Mouse (Mus musculus) liver, embryonic 11.5 days (tissue): ENCODE measurements around the gene Cdc45. TPM values are rescaled to one million over a fixed set of nuclear protein-coding genes. Genes with fewer than 3 reads are reported as not detected.
A peak's percentile ranks its signal among the peaks of the same experiment; 100 is the strongest.

ENCODE experiments used
- ATAC-seq: fragments of 200-750 bp; cut with Nextera tagmentation; replicated peaks from 2 replicates; pipeline ENCODE4 v1.8.0; 2017; ENCODE audit warnings: moderate number of reproducible peaks, mild to moderate bottlenecking, moderate TSS enrichment, moderate library complexity; ENCODE audit not compliant: low FRiP score
- DNase-seq: peaks from one replicate; pipeline ENCODE4 v3.0.0-alpha.2; 2017; ENCODE audit warnings: low spot score
- H3K27ac ChIP-seq: fragments of 300-500 bp; sonication (generic); 2 replicates; pipeline ENCODE4 v1.5.1; 2014; ENCODE audit warnings: mild to moderate bottlenecking, low read depth, low read length, control low read depth
- H3K27me3 ChIP-seq: fragments of 300-500 bp; sonication (generic); replicated peaks from 2 replicates; pipeline ENCODE4 v1.6.1; 2014; ENCODE audit warnings: low read length, mixed read lengths; ENCODE audit not compliant: control insufficient read depth, insufficient read depth
- H3K36me3 ChIP-seq: fragments of 300-500 bp; sonication (generic); 2 replicates; pipeline ENCODE4 v1.6.1; 2014; ENCODE audit warnings: mild to moderate bottlenecking, low read length, moderate library complexity, mixed read lengths; ENCODE audit not compliant: control insufficient read depth, insufficient read depth
- H3K4me1 ChIP-seq: fragments of 300-500 bp; sonication (generic); replicated peaks from 2 replicates; pipeline ENCODE4 v1.6.1; 2014; ENCODE audit warnings: low read length, mixed read lengths; ENCODE audit not compliant: control insufficient read depth, insufficient read depth
- H3K4me2 ChIP-seq: fragments of 300-500 bp; sonication (generic); 2 replicates; pipeline ENCODE4 v1.6.1; 2014; ENCODE audit warnings: mild to moderate bottlenecking, control low read depth, moderate library complexity
- H3K4me3 ChIP-seq: fragments of 300-500 bp; sonication (generic); 2 replicates; pipeline ENCODE4 v1.5.1; 2014; ENCODE audit warnings: low read depth, low read length, control low read depth
- H3K9ac ChIP-seq: fragments of 300-500 bp; sonication (generic); 2 replicates; pipeline ENCODE4 v1.6.1; 2014; ENCODE audit warnings: low read depth, low read length, control low read depth
- H3K9me3 ChIP-seq: fragments of 300-500 bp; sonication (generic); 2 replicates; pipeline ENCODE4 v1.6.1; 2016; ENCODE audit warnings: low read length, inconsistent platforms, mixed read lengths; ENCODE audit not compliant: control insufficient read depth
- WGBS: fragments of 180-500 bp; shearing (Covaris S2); extraction: QIAGEN DNeasy Blood & Tissue Kit; methylation state at CpG from one replicate; pipeline ENCODE4 v1.1.7; 2014; 5-methylcytosine and 5-hydroxymethylcytosine counted together
- polyA plus RNA-seq: library from polyadenylated mRNA; unstranded; fragments of >200 nt; fragmentation: Nextera tagmentation; extraction: Ambion mirVana; gene quantifications from 2 replicates; pipeline ENCODE4 v1.2.1, GENCODE M21; 2014

Gene Cdc45
- polyA plus RNA-seq, 1 experiment from 2014 or later: 66.7 TPM

- no peak overlapping the region for H3K9ac ChIP-seq
- no peak overlapping the region for H3K4me2 ChIP-seq
- no peak overlapping the region for H3K27ac ChIP-seq
- no peaks in the 10 kb centered on the region for H3K4me1 ChIP-seq
- H3K9me3 ChIP-seq: no peaks in the 10 kb centered on the region
- WGBS: 73% methylated on average over 2 of the region's 2 CpGs
- DNase-seq (no peak), ATAC-seq (no peak)
- no peaks in the 10 kb centered on the region for H3K27me3 ChIP-seq
- H3K36me3 ChIP-seq: peaks cover 19% of the 10 kb centered on the region
- no peak overlapping the region for H3K4me3 ChIP-seq
Observed at GRCm38 (mm10) chr16:18833486-18833885, 21.7 kb upstream of the Cdc45 start.

DNA sequence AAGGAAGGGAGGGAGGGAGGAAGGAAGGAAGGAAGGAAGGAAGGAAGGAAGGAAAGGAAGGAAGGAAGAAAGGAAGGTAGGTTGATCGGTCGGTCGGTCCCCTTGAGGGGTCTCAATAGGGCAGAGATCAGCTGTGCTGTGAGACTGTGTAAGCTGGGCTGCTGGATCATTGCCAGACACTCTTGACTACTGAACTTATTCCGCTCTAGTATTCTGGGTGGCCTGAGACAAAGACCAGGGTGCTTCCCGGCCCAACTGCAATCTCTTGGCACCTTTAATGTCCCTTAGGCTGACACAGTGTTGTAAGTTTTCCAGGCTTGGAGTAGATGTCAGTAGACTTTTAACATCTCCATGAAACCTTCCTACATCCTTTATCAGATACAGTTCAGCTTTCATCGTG, 17.3 kb upstream of the Cdc45 start:
- H3K36me3 ChIP-seq: peaks cover 48% of the 10 kb centered on the region
- H3K4me2 ChIP-seq: no peak overlapping the region
- no peak overlapping the region for H3K4me3 ChIP-seq
- no peak for DNase-seq
- H3K27ac ChIP-seq: no peak overlapping the region
- H3K4me1 ChIP-seq: no peaks in the 10 kb centered on the region
- H3K9me3 ChIP-seq: no peaks in the 10 kb centered on the region
- ATAC-seq: no peak
- no peak overlapping the region for H3K9ac ChIP-seq
- 89% methylated on average over 6 of the region's 6 CpGs for WGBS
- no peaks in the 10 kb centered on the region for H3K27me3 ChIP-seq

DNA sequence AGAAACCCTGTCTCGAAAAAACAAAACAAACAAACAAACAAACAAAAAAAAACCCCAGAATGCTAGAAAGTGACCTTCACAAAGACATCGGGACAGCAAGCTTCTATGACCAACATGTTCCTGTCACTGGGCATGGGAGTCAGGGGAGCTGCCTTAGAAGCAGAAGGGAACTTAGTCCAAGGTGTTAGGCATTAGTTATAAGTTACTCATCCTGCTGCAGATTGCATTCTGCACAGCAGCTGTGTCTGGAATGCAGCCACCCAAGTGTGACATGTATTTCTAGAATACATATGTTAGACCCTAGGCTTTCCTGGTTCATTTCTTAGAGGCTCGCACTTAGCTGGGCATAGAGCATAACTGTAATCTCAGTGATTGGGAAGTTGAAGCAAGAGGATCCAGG, 16.8 kb upstream of the Cdc45 start:
- Histone ChIP-seq H3K27ac (no peak overlapping the region), H3K4me1 (no peaks in the 10 kb centered on the region), H3K9me3 (no peaks in the 10 kb centered on the region), H3K9ac (no peak overlapping the region), H3K4me3 (no peak overlapping the region), H3K4me2 (no peak overlapping the region), H3K27me3 (no peaks in the 10 kb centered on the region), H3K36me3 (peaks cover 47% of the 10 kb centered on the region)
- ATAC-seq (no peak), DNase-seq (no peak)
- 90% methylated on average over 3 of the region's 3 CpGs for WGBS

- no peak overlapping the region for H3K27ac ChIP-seq
- no peak overlapping the region for H3K9ac ChIP-seq
- H3K36me3 ChIP-seq: peaks cover 75% of the 10 kb centered on the region
- ATAC-seq (no peak), DNase-seq (no peak)
- H3K4me3 ChIP-seq: no peak overlapping the region
- no peaks in the 10 kb centered on the region for H3K9me3 ChIP-seq
- whole genome bisulfite sequencing: 84% methylated on average over 4 of the region's 4 CpGs
- H3K4me1 ChIP-seq: no peaks in the 10 kb centered on the region; the same call in 1 of the 2 replicates
- no peak overlapping the region for H3K4me2 ChIP-seq
- no peaks in the 10 kb centered on the region for H3K27me3 ChIP-seq
Observed at GRCm38 (mm10) chr16:18822925-18823324, 11.1 kb upstream of the Cdc45 start.

DNA sequence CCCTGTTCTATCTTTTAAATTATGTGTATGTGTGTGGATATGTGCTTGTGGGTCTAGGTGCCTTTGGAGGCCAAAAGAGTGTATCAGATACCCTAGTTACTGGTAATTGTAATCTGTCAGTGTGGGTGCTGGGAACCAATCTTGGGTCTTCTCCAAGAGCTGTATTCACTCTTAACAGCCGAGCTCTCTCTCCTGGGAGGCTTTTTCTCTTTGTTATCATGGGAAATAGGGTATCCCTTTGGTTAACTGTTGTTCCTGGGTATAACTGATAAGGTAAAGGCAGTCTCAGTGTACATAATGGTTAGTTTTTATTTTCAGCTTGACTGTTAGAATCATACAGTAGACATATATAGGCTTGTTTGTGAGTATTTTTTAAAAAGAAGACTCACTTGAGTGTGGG, 10.6 kb upstream of the Cdc45 start:
- Histone ChIP-seq H3K9ac (no peak overlapping the region), H3K27ac (no peak overlapping the region), H3K9me3 (no peaks in the 10 kb centered on the region), H3K4me1 (no peaks in the 10 kb centered on the region; the same call in 1 of the 2 replicates), H3K27me3 (no peaks in the 10 kb centered on the region), H3K4me2 (no peak overlapping the region), H3K4me3 (no peak overlapping the region), H3K36me3 (peaks cover 75% of the 10 kb centered on the region)
- no peak; the same call in 1 of the 2 replicates for ATAC-seq
- DNase-seq: no peak
- WGBS: 52% methylated on average over 1 of the region's 1 CpGs

GRCm38 (mm10) chr16:18812385-18812910, 661 bp upstream of the Cdc45 start:
- Histone ChIP-seq H3K27ac (peak overlapping the region; percentile 15), H3K4me3 (peak overlapping the region; percentile 68), H3K27me3 (no peaks in the 10 kb centered on the region), H3K9ac (peak overlapping the region; percentile 88), H3K4me2 (peak overlapping the region; percentile 91), H3K36me3 (peaks cover 29% of the 10 kb centered on the region), H3K9me3 (no peaks in the 10 kb centered on the region), H3K4me1 (peaks cover 8% of the 10 kb centered on the region; the same call in 1 of the 2 replicates)
- DNase-seq (no peak), ATAC-seq (peak; percentile 35)
- 1% methylated on average over 31 of the region's 31 CpGs for WGBS

GRCm38 (mm10) chr16:18811032-18811431, 755 bp downstream of the Cdc45 start:
- Histone ChIP-seq H3K27ac (peak overlapping the region; percentile 71; the same call in 1 of the 2 replicates), H3K36me3 (peaks cover 29% of the 10 kb centered on the region), H3K4me2 (peak overlapping the region; percentile 91), H3K9me3 (no peaks in the 10 kb centered on the region), H3K9ac (peak overlapping the region; percentile 88), H3K4me1 (peaks cover 8% of the 10 kb centered on the region; the same call in 1 of the 2 replicates), H3K4me3 (peak overlapping the region; percentile 68), H3K27me3 (no peaks in the 10 kb centered on the region)
- ATAC-seq (peak; percentile 65), DNase-seq (no peak)
- 3% methylated on average over 5 of the region's 5 CpGs for WGBS

GRCm38 (mm10) chr16:18809001-18809400, 2.8 kb downstream of the Cdc45 start:
- no peaks in the 10 kb centered on the region for H3K27me3 ChIP-seq
- no peak overlapping the region for H3K4me3 ChIP-seq
- no peak for ATAC-seq
- peaks cover 8% of the 10 kb centered on the region; the same call in 1 of the 2 replicates for H3K4me1 ChIP-seq
- H3K4me2 ChIP-seq: no peak overlapping the region
- H3K36me3 ChIP-seq: peaks cover 37% of the 10 kb centered on the region
- H3K9me3 ChIP-seq: no peaks in the 10 kb centered on the region
- no peak overlapping the region for H3K9ac ChIP-seq
- DNase-seq: no peak
- 86% methylated on average over 5 of the region's 5 CpGs for WGBS
- H3K27ac ChIP-seq: no peak overlapping the region

- Histone ChIP-seq H3K9ac (no peak overlapping the region), H3K27ac (no peak overlapping the region), H3K4me2 (no peak overlapping the region), H3K36me3 (peaks cover 47% of the 10 kb centered on the region), H3K27me3 (no peaks in the 10 kb centered on the region), H3K4me3 (no peak overlapping the region), H3K9me3 (no peaks in the 10 kb centered on the region), H3K4me1 (no peaks in the 10 kb centered on the region)
- DNase-seq (no peak), ATAC-seq (no peak)
- WGBS: 90% methylated on average over 2 of the region's 2 CpGs
Observed at GRCm38 (mm10) chr16:18805746-18806145, 6.0 kb downstream of the Cdc45 start.
